Mouse (Mus musculus) hindbrain, embryonic 15.5 days (tissue): ENCODE measurements around the gene Pbx1. TPM values are rescaled to one million over a fixed set of nuclear protein-coding genes. Genes with fewer than 3 reads are reported as not detected.

Experiments
- ATAC-seq: fragments of 200-750 bp; cut with Nextera tagmentation; 2 replicates; pipeline ENCODE4 v1.8.0; 2017; ENCODE audit warnings: low read depth, moderate number of reproducible peaks, moderate TSS enrichment; ENCODE audit not compliant: low FRiP score
- H3K27ac ChIP-seq: fragments of 300-500 bp; sonication (generic); replicated peaks from 2 replicates; pipeline ENCODE4 v1.5.1; 2015; ENCODE audit warnings: mild to moderate bottlenecking, inconsistent platforms
- H3K27me3 ChIP-seq: fragments of 300-500 bp; sonication (generic); 2 replicates; pipeline ENCODE4 v1.6.1; 2015; ENCODE audit warnings: control low read depth, inconsistent platforms
- H3K36me3 ChIP-seq: fragments of 300-500 bp; sonication (generic); 2 replicates; pipeline ENCODE4 v1.6.1; 2015; ENCODE audit warnings: control low read depth, inconsistent platforms
- H3K4me1 ChIP-seq: fragments of 300-500 bp; sonication (generic); replicated peaks from 2 replicates; pipeline ENCODE4 v1.6.1; 2015; ENCODE audit warnings: control low read depth, inconsistent platforms
- H3K4me2 ChIP-seq: fragments of 300-500 bp; sonication (generic); 2 replicates; pipeline ENCODE4 v1.6.1; 2015; ENCODE audit warnings: moderate library complexity, mild to moderate bottlenecking, inconsistent platforms
- H3K4me3 ChIP-seq: fragments of 300-500 bp; sonication (generic); 2 replicates; pipeline ENCODE4 v1.5.1; 2015; ENCODE audit warnings: mild to moderate bottlenecking, inconsistent platforms
- H3K9ac ChIP-seq: fragments of 300-500 bp; sonication (generic); 2 replicates; pipeline ENCODE4 v1.6.1; 2015; ENCODE audit warnings: inconsistent platforms
- H3K9me3 ChIP-seq: fragments of 300-500 bp; sonication (generic); 2 replicates; pipeline ENCODE4 v1.6.1; 2016; ENCODE audit warnings: control low read depth, inconsistent platforms
- WGBS: fragments of 180-500 bp; shearing (Covaris S2); methylation state at CpG from one replicate; pipeline ENCODE4 v1.1.7; 2015; 5-methylcytosine and 5-hydroxymethylcytosine counted together
- polyA plus RNA-seq: library from polyadenylated mRNA; unstranded; fragments of >200 nt; fragmentation: Nextera tagmentation; extraction: Ambion mirVana; gene quantifications from 2 replicates; pipeline ENCODE4 v1.2.1, GENCODE M21; 2015

The Pbx1 gene
- polyA plus RNA-seq, 1 experiment from 2014 or later = 44.2 TPM

- Histone ChIP-seq H3K36me3 (no peaks in the 10 kb centered on the region), H3K27ac (peak overlapping the region; percentile 51; the same call in 1 of the 2 replicates), H3K27me3 (no peaks in the 10 kb centered on the region), H3K4me1 (peaks cover 67% of the 10 kb centered on the region), H3K9ac (no peak overlapping the region), H3K4me2 (peak overlapping the region; percentile 38), H3K9me3 (no peaks in the 10 kb centered on the region), H3K4me3 (peak overlapping the region; percentile 0; the same call in 1 of the 2 replicates)
- 32% methylated on average over 14 of the region's 14 CpGs for WGBS
- no peak for ATAC-seq
Observed at GRCm38 (mm10) chr1:168221071-168221521, 211.0 kb downstream of the Pbx1 start.

GRCm38 (mm10) chr1:168215896-168216747, 215.9 kb downstream of the Pbx1 start:
- H3K9ac ChIP-seq = no peak overlapping the region
- H3K4me1 ChIP-seq = peaks cover 63% of the 10 kb centered on the region
- no peak overlapping the region for H3K4me3 ChIP-seq
- no peaks in the 10 kb centered on the region for H3K36me3 ChIP-seq
- WGBS = 43% methylated on average over 17 of the region's 17 CpGs
- peak overlapping the region; percentile 42; the same call in 1 of the 2 replicates for H3K27ac ChIP-seq
- ATAC-seq = peak; percentile 60
- H3K4me2 ChIP-seq = 0 out of 2 replicates have a peak overlapping the region, but pooled peaks have one; percentile 6
- no peaks in the 10 kb centered on the region for H3K27me3 ChIP-seq
- no peaks in the 10 kb centered on the region for H3K9me3 ChIP-seq

DNA sequence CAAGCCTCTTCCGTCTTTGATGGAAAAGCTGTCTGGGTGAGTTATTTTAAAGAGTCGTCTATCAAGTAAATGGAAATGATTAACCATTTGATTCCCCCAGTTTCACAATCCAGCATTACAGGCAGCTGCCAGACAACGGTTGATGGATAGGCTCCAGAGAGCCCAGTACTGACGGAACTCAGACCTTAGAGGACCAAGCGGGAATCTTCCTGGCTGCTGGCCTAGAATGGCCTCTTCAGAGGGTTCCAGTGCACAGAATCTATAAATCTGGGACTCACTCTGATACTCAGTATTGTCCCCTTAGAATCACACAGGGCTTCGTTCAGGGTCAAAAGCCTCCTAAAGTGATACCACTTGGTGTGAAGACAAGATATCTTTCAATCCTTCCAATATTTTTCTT, 216.6 kb downstream of the Pbx1 start:
- Histone ChIP-seq H3K4me2 (no peak overlapping the region), H3K4me1 (peaks cover 57% of the 10 kb centered on the region), H3K27me3 (no peaks in the 10 kb centered on the region), H3K4me3 (no peak overlapping the region), H3K27ac (0 out of 2 replicates have a peak overlapping the region, but pooled peaks have one; percentile 17), H3K9me3 (no peaks in the 10 kb centered on the region), H3K36me3 (no peaks in the 10 kb centered on the region), H3K9ac (no peak overlapping the region)
- WGBS = 43% methylated on average over 6 of the region's 6 CpGs
- ATAC-seq = no peak

DNA sequence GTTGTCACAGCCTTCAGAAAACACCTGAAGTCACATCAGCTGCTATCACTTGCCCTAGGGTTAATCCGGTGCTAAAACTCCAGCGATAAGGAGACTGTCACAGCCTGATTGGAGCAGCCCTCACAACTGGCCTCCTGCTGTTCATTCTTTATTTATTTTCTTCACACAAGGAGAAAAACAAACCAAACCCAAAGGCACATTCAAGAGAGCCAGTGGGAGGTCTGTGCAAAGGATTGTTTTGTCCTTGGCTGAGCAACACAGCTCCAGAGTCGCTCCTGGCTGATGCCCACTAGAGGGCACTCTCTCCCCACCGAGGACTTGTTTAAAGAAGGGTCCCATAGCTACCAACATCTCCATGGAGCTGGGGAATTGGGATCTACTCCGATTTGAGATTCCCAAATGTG, 218.0 kb downstream of the Pbx1 start:
- Histone ChIP-seq H3K9ac (no peak overlapping the region), H3K36me3 (peaks cover 2% of the 10 kb centered on the region; the same call in 1 of the 2 replicates)
- 3% methylated on average over 5 of the region's 5 CpGs for WGBS

DNA sequence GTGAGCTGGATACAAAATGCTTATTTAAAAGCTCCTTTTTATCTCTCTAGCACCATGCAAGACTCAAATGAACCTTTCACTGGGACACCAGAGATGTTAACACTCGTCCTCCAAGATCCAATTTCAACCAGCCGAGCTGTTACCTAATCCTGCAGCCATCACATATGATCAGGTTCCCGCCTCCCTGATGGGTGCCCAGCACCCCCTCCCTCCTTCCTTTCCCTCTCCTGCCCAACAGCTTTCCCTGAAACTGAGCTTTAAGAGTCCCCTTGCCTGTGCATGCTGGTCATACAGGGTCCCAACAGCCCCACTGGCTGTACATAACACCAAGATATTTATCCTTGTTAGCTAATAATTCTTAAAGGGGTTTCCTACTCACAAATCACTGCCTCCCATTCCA, 218.5 kb downstream of the Pbx1 start:
- H3K9ac ChIP-seq = no peak overlapping the region
- ATAC-seq = peak; percentile 13; the same call in 1 of the 2 replicates
- H3K4me1 ChIP-seq = peaks cover 43% of the 10 kb centered on the region
- H3K9me3 ChIP-seq = no peaks in the 10 kb centered on the region
- H3K27me3 ChIP-seq = no peaks in the 10 kb centered on the region
- no peak overlapping the region for H3K4me3 ChIP-seq
- H3K4me2 ChIP-seq = 0 out of 2 replicates have a peak overlapping the region, but pooled peaks have one; percentile 18
- WGBS = 15% methylated on average over 3 of the region's 3 CpGs
- peaks cover 6% of the 10 kb centered on the region; the same call in 1 of the 2 replicates for H3K36me3 ChIP-seq
- H3K27ac ChIP-seq = peak overlapping the region; percentile 29; the same call in 1 of the 2 replicates

More for the DNA sequence above, 218.0 kb downstream of the Pbx1 start:
- Histone ChIP-seq H3K27me3 (no peaks in the 10 kb centered on the region), H3K4me3 (no peak overlapping the region), H3K4me2 (0 out of 2 replicates have a peak overlapping the region, but pooled peaks have one; percentile 18), H3K4me1 (peaks cover 44% of the 10 kb centered on the region), H3K27ac (peak overlapping the region; percentile 29; the same call in 1 of the 2 replicates), H3K9me3 (no peaks in the 10 kb centered on the region)
- ATAC-seq = peak; percentile 89

DNA sequence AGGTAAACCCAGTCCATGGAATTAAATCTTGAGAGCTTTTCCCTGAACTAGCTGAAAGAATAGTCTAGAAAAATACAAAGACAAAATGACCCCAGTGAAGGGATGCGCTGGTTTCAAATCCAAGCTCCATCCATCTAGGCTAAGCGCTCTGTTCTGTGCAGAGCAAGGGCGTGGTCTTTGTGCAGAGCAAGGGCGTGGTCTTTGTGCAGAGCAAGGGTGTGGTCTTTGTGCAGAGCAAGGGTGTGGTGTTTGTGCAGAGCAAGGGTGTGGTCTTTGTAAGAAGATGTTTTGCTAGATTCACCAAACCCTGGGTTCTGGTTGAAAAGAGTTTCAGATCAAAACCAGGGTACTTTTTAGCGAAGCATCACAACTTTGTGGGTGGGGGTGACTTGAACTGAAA, 221.7 kb downstream of the Pbx1 start:
- Histone ChIP-seq H3K27ac (no peak overlapping the region), H3K4me1 (peaks cover 30% of the 10 kb centered on the region), H3K4me3 (no peak overlapping the region), H3K9me3 (no peaks in the 10 kb centered on the region), H3K36me3 (peaks cover 17% of the 10 kb centered on the region), H3K4me2 (no peak overlapping the region), H3K27me3 (no peaks in the 10 kb centered on the region), H3K9ac (no peak overlapping the region)
- ATAC-seq = no peak
- WGBS = 99% methylated on average over 5 of the region's 5 CpGs

- Histone ChIP-seq H3K4me2 (no peak overlapping the region), H3K9me3 (no peaks in the 10 kb centered on the region), H3K4me1 (peaks cover 10% of the 10 kb centered on the region), H3K36me3 (peaks cover 9% of the 10 kb centered on the region; the same call in 1 of the 2 replicates), H3K9ac (no peak overlapping the region), H3K27ac (no peak overlapping the region), H3K27me3 (no peaks in the 10 kb centered on the region), H3K4me3 (no peak overlapping the region)
- WGBS = 62% methylated on average over 13 of the region's 13 CpGs
- ATAC-seq = no peak
Observed at GRCm38 (mm10) chr1:168200570-168201156, 231.4 kb downstream of the Pbx1 start.

GRCm38 (mm10) chr1:168198276-168198675, 233.8 kb downstream of the Pbx1 start:
- ATAC-seq = no peak
- Histone ChIP-seq H3K4me2 (no peak overlapping the region), H3K4me3 (no peak overlapping the region), H3K36me3 (peaks cover 17% of the 10 kb centered on the region), H3K9ac (no peak overlapping the region), H3K9me3 (no peaks in the 10 kb centered on the region), H3K4me1 (peaks cover 7% of the 10 kb centered on the region), H3K27ac (no peak overlapping the region), H3K27me3 (no peaks in the 10 kb centered on the region)
- 81% methylated on average over 5 of the region's 5 CpGs for WGBS

GRCm38 (mm10) chr1:168197908-168198258, 234.2 kb downstream of the Pbx1 start:
- WGBS = 81% methylated on average over 3 of the region's 3 CpGs
- Histone ChIP-seq H3K4me1 (peaks cover 7% of the 10 kb centered on the region), H3K9me3 (no peaks in the 10 kb centered on the region), H3K4me3 (no peak overlapping the region), H3K4me2 (no peak overlapping the region), H3K27ac (no peak overlapping the region), H3K9ac (no peak overlapping the region), H3K27me3 (no peaks in the 10 kb centered on the region), H3K36me3 (peaks cover 15% of the 10 kb centered on the region)
- ATAC-seq = no peak

DNA sequence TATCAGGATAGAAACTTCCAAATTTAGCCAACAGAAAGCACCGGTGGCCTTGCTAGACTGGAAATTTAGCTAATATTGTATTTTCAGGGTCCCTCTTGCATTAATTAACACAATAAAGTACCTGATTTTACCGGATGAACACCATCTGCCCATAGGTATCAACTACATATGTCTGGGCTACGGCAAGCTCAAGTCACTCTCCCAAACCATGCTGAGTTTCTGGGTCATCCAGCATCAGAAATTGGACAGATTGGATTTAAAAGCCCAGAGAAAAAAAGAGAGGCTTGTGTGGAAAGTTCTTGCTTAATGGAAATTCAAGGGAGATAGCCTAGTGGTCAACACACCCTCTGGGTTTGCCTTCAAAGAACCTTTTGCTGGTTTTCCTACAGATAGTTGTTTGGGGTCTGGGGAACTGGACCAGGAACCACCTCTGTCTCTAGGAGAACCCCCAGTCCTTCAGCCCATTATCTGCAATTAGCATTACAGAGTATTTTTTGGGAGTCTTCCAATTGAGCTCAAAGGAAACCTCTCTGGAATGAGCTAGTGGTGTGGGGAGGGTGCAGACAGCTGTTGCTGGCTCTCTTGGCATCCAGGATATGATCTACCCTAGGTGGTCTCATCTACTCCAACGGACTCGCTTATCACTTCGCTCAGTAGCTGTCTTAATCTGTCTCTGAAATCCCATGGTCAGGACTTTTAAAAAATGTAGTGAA, 234.7 kb downstream of the Pbx1 start:
- ATAC-seq = peak; percentile 66; the same call in 1 of the 2 replicates
- Histone ChIP-seq H3K4me2 (no peak overlapping the region), H3K4me3 (no peak overlapping the region), H3K9me3 (no peaks in the 10 kb centered on the region), H3K27me3 (no peaks in the 10 kb centered on the region), H3K27ac (no peak overlapping the region), H3K9ac (no peak overlapping the region), H3K4me1 (peaks cover 7% of the 10 kb centered on the region), H3K36me3 (peaks cover 12% of the 10 kb centered on the region)
- WGBS = 72% methylated on average over 6 of the region's 6 CpGs

DNA sequence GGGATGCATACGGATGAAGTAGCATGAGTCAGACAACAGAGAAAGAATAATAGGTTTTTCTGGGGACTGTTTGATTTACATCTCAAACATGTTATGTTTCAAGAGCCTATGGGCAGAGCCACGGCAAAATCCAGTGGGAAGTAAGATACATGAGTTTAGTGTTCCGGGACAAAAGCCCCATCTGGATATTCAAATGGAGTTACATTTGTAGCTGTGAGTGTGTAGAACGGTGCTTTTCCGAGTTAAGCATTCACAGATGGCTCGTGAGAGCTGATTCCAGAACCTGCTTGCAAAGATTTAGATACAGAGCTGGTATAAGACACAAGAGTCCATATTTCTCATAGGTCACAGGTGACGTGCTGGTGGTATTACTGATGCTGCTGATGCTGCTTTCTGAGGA, 238.7 kb downstream of the Pbx1 start:
- Histone ChIP-seq H3K9me3 (no peaks in the 10 kb centered on the region), H3K4me2 (no peak overlapping the region), H3K27ac (no peak overlapping the region), H3K4me1 (peaks cover 7% of the 10 kb centered on the region), H3K36me3 (peaks cover 12% of the 10 kb centered on the region), H3K27me3 (no peaks in the 10 kb centered on the region), H3K4me3 (no peak overlapping the region), H3K9ac (no peak overlapping the region)
- 60% methylated on average over 7 of the region's 7 CpGs for WGBS
- no peak for ATAC-seq
